Mouse (Mus musculus): ENCODE measurements around the gene Kcnj8.

- no peak for TF ChIP-seq EP300 (IDR thresholded peaks at IDR 0.05; ENCODE audit: low read length)
- no peak for TF ChIP-seq CTCF (conservative IDR thresholded peaks at IDR 0.05 in 1 of 2, IDR thresholded peaks at IDR 0.05 in 1 of 2; ENCODE audit: low read depth in 2 of 2, low read length in 2 of 2)
- no peak for TF ChIP-seq SIN3A (IDR thresholded peaks at IDR 0.05; ENCODE audit: low read length)
- no peak for TF ChIP-seq MAX (IDR thresholded peaks at IDR 0.05; ENCODE audit: low read length)
- no peak for TF ChIP-seq MYC (IDR thresholded peaks at IDR 0.05; ENCODE audit: low read depth, low read length)
- no peak for TF ChIP-seq ELF1 (IDR thresholded peaks at IDR 0.05; ENCODE audit: low read depth, low read length)
- TF ChIP-seq ZC3H11A (IDR thresholded peaks at IDR 0.05; ENCODE audit: low read depth, low read length): no peak
- no peak for TF ChIP-seq MEF2A (IDR thresholded peaks at IDR 0.05; ENCODE audit: borderline replicate concordance, low read depth, low read length)
- TF ChIP-seq CHD2 (IDR thresholded peaks at IDR 0.05; ENCODE audit: low read length): no peak
- TF ChIP-seq NELFE (IDR thresholded peaks at IDR 0.05; ENCODE audit: low read depth, low read length): no peak
- no peak for TF ChIP-seq KAT2A (IDR thresholded peaks at IDR 0.05; ENCODE audit: insufficient replicate concordance, low read length)
These were observed 32.9 kb downstream of the Kcnj8 start for GRCm38 (mm10) chr6:142538503-142538902.

All from CH12.LX (cell line).